Mouse (Mus musculus) limb, embryonic 15.5 days (tissue): Measurements from ENCODE around the gene Itga2. TPM values are rescaled to one million over a fixed set of nuclear protein-coding genes. Genes with fewer than 3 reads are reported as not detected.

ENCODE experiments used
- ATAC-seq: fragments of 200-750 bp; cut with Nextera tagmentation; 2 replicates; pipeline ENCODE4 v1.8.0; 2017; ENCODE audit warnings: low read depth, moderate TSS enrichment; ENCODE audit not compliant: insufficient number of reproducible peaks, low FRiP score, low TSS enrichment
- H3K27ac ChIP-seq: fragments of 300-500 bp; sonication (generic); 2 replicates; pipeline ENCODE4 v1.5.1; 2015; ENCODE audit warnings: moderate library complexity, mild to moderate bottlenecking, inconsistent platforms
- H3K27me3 ChIP-seq: fragments of 300-500 bp; sonication (generic); 2 replicates; pipeline ENCODE4 v1.6.1; 2015; ENCODE audit warnings: inconsistent platforms
- H3K36me3 ChIP-seq: fragments of 300-500 bp; sonication (generic); 2 replicates; pipeline ENCODE4 v1.6.1; 2015; ENCODE audit warnings: inconsistent platforms
- H3K4me1 ChIP-seq: fragments of 300-500 bp; sonication (generic); 2 replicates; pipeline ENCODE4 v1.6.1; 2015; ENCODE audit warnings: inconsistent platforms
- H3K4me2 ChIP-seq: fragments of 300-500 bp; sonication (generic); 2 replicates; pipeline ENCODE4 v1.6.1; 2015; ENCODE audit warnings: mild to moderate bottlenecking, inconsistent platforms
- H3K4me3 ChIP-seq: fragments of 300-500 bp; sonication (generic); 2 replicates; pipeline ENCODE4 v1.5.1; 2015; ENCODE audit warnings: mild to moderate bottlenecking, inconsistent platforms
- H3K9ac ChIP-seq: fragments of 300-500 bp; sonication (generic); 2 replicates; pipeline ENCODE4 v1.6.1; 2015; ENCODE audit warnings: inconsistent platforms
- H3K9me3 ChIP-seq: fragments of 300-500 bp; sonication (generic); 2 replicates; pipeline ENCODE4 v1.6.1; 2016; ENCODE audit warnings: inconsistent platforms
- WGBS: fragments of 180-500 bp; shearing (Covaris S2); methylation state at CpG from one replicate; pipeline ENCODE4 v1.1.7; 2015; 5-methylcytosine and 5-hydroxymethylcytosine counted together
- polyA plus RNA-seq: library from polyadenylated mRNA; unstranded; fragments of >200 nt; fragmentation: Nextera tagmentation; extraction: Ambion mirVana; gene quantifications from 2 replicates; pipeline ENCODE4 v1.2.1, GENCODE M21; 2015

The Itga2 gene
- polyA plus RNA-seq, 1 experiment from 2014 or later, result 3.7 TPM

DNA sequence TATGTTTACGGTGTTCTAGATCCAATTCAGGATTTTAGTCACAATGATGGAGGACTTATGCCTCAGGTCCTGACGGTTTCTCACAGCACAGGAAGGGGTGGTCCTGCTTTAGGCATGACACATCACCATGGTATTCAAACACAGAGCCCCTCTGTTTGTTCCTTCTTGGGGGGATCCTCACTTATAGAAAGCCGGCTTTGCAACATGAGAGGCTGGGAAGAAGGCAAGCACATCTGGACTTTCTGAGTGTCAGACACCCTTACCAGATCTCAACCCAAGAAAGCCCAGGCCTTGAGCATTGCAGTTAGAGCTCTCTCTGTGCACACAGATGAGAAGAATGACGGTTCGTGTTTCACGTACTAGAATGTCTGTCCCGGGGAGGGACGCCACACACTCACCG lies 92.8 kb downstream of the Itga2 start:
- Histone ChIP-seq H3K36me3 (peaks cover 6% of the 10 kb centered on the region; the same call in 1 of the 2 replicates), H3K9me3 (no peaks in the 10 kb centered on the region), H3K27ac (peak overlapping the region; percentile 80), H3K4me1 (peaks cover 19% of the 10 kb centered on the region), H3K4me3 (no peak overlapping the region), H3K4me2 (no peak overlapping the region), H3K27me3 (no peaks in the 10 kb centered on the region), H3K9ac (no peak overlapping the region)
- ATAC-seq, result no peak
- 65% methylated on average over 9 of the region's 9 CpGs for whole genome bisulfite sequencing

DNA sequence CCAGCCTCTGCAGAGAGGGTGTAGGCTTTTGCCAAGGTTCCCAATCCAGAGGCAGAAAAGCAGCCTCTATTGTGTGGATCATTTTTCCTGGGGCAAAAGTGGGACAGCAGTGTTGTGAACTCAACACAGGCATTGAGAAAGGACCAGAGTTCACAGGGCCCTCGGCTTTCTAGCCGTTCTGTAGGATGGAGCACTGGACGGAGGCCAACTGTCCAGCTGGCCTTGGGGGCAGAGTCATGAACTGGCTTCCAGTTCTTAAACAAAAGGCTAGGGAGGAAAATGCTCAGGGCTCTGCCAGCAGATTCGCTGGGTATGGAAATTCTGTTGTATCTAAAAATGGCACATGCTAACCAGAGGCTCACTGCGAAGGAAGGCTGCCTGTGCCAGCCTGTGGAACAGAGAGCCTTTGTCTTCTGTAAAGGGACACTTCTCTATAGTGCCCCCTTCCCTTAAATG lies 93.3 kb downstream of the Itga2 start:
- Histone ChIP-seq H3K4me3 (no peak overlapping the region), H3K27ac (peak overlapping the region; percentile 80), H3K9me3 (no peaks in the 10 kb centered on the region), H3K9ac (no peak overlapping the region), H3K4me2 (no peak overlapping the region), H3K27me3 (no peaks in the 10 kb centered on the region), H3K36me3 (peaks cover 6% of the 10 kb centered on the region; the same call in 1 of the 2 replicates), H3K4me1 (peaks cover 19% of the 10 kb centered on the region)
- 46% methylated on average over 5 of the region's 5 CpGs for WGBS
- ATAC-seq, result peak; percentile 52; the same call in 1 of the 2 replicates

DNA sequence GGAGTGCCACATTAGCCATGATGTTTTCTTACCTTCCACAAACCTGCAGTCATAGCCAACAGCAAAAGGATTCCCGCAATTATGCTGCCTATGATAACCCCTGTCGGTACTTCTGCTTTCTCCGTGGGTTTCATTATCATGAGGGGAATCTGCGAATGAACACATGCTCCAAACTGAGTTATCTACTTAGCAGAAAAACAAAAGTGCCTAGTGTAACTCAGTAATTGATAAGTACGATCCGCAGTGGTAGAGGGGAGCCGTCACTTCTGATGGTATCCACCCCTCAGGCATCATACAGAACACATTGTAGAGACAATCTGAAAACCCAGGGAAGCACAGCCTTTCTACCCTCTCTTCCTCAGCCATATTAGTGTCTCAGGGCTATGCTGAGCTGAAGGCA lies 94.8 kb downstream of the Itga2 start:
- H3K4me3 ChIP-seq, result no peak overlapping the region
- H3K4me2 ChIP-seq, result no peak overlapping the region
- ATAC-seq, result no peak
- WGBS, result 92% methylated on average over 7 of the region's 7 CpGs
- no peak overlapping the region for H3K9ac ChIP-seq
- no peak overlapping the region for H3K27ac ChIP-seq
- H3K27me3 ChIP-seq, result no peaks in the 10 kb centered on the region
- peaks cover 6% of the 10 kb centered on the region; the same call in 1 of the 2 replicates for H3K36me3 ChIP-seq
- peaks cover 19% of the 10 kb centered on the region for H3K4me1 ChIP-seq
- H3K9me3 ChIP-seq, result no peaks in the 10 kb centered on the region

DNA sequence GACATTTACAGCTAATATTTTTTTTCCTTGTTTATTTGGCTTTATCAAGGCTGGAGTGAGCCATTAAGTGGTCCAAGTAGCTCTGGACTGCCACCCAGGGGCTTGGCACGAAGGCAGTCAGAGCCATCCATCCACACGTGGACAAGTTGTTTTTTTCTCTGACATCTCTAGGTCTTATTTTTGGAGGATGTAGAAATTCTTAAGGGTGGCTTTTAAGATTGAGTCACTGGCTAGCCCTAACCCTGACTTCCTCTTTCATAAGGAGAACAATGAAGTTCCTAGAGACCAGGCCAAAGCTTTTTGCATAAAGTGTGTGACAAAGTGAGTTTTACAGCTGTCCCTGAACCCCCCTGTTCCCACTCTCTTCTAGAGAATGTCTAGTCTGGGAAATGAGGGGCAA lies 97.3 kb downstream of the Itga2 start:
- 58% methylated on average over 2 of the region's 2 CpGs for WGBS
- no peak overlapping the region for H3K4me2 ChIP-seq
- H3K9ac ChIP-seq, result no peak overlapping the region
- no peaks in the 10 kb centered on the region for H3K27me3 ChIP-seq
- no peak overlapping the region for H3K27ac ChIP-seq
- H3K36me3 ChIP-seq, result peaks cover 23% of the 10 kb centered on the region
- H3K9me3 ChIP-seq, result no peaks in the 10 kb centered on the region
- ATAC-seq, result no peak
- peaks cover 12% of the 10 kb centered on the region for H3K4me1 ChIP-seq
- H3K4me3 ChIP-seq, result no peak overlapping the region

DNA sequence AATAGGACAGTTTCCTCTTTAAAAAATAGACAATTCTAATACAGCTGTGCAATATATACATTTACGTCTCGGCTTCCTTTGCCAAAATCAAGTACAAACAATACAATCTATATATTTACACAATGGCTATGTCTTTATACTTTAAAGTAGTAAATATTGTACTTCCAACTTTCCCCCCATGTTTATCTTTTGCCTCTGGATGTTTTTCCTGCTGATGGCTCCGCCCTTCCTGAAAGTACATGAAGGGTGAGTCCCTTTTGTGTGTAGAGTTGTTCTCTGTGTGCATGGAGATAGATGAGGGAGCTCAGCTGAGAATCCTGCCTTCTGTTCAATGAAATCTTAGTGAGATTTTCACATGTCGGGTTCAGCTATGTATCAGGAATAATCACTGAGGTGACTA lies 98.5 kb downstream of the Itga2 start:
- Histone ChIP-seq H3K9ac (no peak overlapping the region), H3K36me3 (peaks cover 29% of the 10 kb centered on the region), H3K9me3 (no peaks in the 10 kb centered on the region), H3K4me2 (no peak overlapping the region), H3K27ac (no peak overlapping the region), H3K27me3 (no peaks in the 10 kb centered on the region), H3K4me1 (peaks cover 2% of the 10 kb centered on the region), H3K4me3 (no peak overlapping the region)
- WGBS, result 89% methylated on average over 4 of the region's 4 CpGs
- ATAC-seq, result no peak

DNA sequence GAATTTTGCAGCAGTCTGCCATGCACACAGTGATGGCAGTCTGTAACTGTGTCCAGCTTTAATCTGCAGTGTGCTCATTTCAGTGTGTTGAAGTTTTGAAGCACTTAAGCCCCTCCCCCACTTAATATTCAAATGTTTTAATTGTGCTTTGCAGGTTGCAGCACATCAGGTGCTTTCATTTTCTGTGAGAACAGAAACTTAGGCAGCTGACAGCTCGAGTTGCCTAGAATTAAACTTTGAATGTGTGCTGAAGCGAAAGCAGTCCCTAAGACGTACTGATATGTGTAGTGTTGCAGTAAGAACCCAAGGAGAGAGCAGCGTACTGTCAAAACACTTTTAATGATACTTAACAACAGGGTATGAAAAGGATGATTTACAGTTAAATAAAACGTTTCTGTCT lies 99.1 kb downstream of the Itga2 start:
- Histone ChIP-seq H3K27me3 (no peaks in the 10 kb centered on the region), H3K4me3 (no peak overlapping the region)
- WGBS, result 70% methylated on average over 5 of the region's 5 CpGs

DNA sequence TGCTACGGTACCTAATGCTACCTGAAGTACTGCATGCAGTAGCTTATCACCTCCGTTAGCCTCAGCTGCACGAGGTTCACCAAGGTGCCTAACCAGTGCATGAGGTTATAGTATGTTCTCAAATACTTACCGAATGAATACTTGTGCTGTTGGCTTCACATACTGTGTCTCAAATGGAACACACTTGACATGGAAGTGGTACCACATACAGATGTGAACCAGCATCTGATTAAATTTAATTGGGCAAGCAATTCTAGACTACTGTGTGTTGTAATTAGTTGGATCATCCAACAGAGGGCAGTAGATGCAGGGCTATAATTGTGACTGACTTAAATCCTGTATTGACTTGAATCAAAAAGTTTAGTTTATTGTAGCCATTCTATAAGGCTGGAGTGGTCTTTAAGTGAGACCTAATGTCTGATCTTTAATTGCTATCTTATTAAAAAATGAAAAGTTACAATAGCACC lies 100.5 kb downstream of the Itga2 start:
- no peak for ATAC-seq
- no peak overlapping the region for H3K4me3 ChIP-seq
- H3K4me1 ChIP-seq, result no peaks in the 10 kb centered on the region
- WGBS, result 83% methylated on average over 4 of the region's 4 CpGs
- H3K27ac ChIP-seq, result no peak overlapping the region
- no peaks in the 10 kb centered on the region for H3K27me3 ChIP-seq
- H3K9ac ChIP-seq, result no peak overlapping the region
- peaks cover 45% of the 10 kb centered on the region for H3K36me3 ChIP-seq
- H3K4me2 ChIP-seq, result no peak overlapping the region
- H3K9me3 ChIP-seq, result no peaks in the 10 kb centered on the region

More for the DNA sequence above, 99.1 kb downstream of the Itga2 start:
- ATAC-seq, result no peak
- Histone ChIP-seq H3K9ac (no peak overlapping the region), H3K27ac (no peak overlapping the region), H3K36me3 (peaks cover 35% of the 10 kb centered on the region), H3K9me3 (no peaks in the 10 kb centered on the region), H3K4me1 (no peaks in the 10 kb centered on the region), H3K4me2 (no peak overlapping the region)

DNA sequence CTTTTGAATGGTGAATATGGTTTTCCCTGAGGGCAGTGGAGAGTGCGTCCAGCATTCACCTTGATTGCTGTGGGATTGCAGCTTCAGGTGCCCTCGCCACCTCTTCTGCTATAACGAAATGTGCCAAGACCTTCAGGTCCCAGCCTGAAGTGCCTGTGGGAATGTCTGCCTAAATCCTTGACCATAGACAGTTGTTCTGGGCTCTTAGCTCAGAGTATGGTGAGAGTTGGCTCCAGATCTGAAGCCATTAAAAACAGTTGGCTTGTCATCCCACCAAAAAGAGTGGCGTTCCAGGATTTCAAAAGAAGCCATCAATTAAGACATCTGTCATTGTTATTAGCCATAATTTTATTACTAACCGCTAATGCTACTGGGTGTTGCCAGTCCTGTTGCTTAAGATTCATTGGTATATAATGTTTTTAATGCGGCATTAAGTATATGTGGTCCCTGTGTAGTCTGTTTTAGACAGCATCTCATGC lies 106.5 kb downstream of the Itga2 start:
- no peak for ATAC-seq
- WGBS, result 84% methylated on average over 6 of the region's 6 CpGs
- Histone ChIP-seq H3K9me3 (no peaks in the 10 kb centered on the region), H3K4me2 (no peak overlapping the region), H3K4me3 (no peak overlapping the region), H3K27me3 (no peaks in the 10 kb centered on the region), H3K4me1 (no peaks in the 10 kb centered on the region), H3K9ac (no peak overlapping the region), H3K36me3 (peaks cover 68% of the 10 kb centered on the region), H3K27ac (no peak overlapping the region)

DNA sequence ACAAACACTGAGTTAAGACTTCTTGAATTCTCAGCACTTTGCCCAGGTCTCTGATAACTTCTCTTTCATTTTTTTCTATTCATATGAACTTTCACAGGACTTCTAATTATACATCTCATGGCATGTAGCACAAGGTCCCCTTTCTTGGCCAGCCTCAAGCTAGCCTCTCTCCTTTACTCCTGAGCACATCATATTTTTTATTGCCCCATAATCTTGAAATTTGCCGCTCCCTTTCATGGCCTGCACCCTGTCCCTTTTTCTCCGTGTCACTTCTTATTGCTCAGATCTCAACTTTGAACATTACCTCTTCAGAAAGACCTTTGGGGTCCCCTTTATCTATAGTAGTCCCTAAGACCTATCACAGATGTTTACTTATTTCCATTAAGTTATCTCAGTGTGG lies 109.0 kb downstream of the Itga2 start:
- 90% methylated on average over 2 of the region's 2 CpGs for WGBS
- H3K36me3 ChIP-seq, result peaks cover 51% of the 10 kb centered on the region
- H3K27ac ChIP-seq, result no peak overlapping the region
- H3K9ac ChIP-seq, result no peak overlapping the region
- H3K4me1 ChIP-seq, result peaks cover 7% of the 10 kb centered on the region
- H3K4me3 ChIP-seq, result no peak overlapping the region
- no peak for ATAC-seq
- no peaks in the 10 kb centered on the region for H3K27me3 ChIP-seq
- H3K9me3 ChIP-seq, result no peaks in the 10 kb centered on the region
- H3K4me2 ChIP-seq, result no peak overlapping the region

DNA sequence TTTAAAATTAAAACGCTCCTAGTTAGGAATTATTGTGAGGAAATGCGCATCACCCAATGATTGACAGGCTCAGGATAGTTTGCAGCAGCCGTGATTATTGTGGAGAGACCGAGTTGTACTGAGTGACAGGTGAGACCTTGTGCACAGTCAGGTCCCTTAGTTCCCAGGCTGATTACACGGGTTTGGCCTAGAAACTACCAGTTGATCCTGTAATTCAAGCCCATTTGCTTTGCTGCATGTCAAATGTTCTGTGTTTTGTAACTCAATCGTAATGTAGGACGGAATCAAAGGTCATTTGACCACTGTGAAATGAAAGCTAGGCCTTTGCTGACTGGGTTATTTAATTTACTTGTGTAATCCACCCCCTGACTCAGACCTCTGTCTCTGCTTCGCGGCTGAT lies 113.4 kb downstream of the Itga2 start:
- Histone ChIP-seq H3K4me1 (peaks cover 10% of the 10 kb centered on the region), H3K27ac (no peak overlapping the region), H3K4me3 (peak overlapping the region; percentile 73), H3K9me3 (no peaks in the 10 kb centered on the region), H3K36me3 (peaks cover 22% of the 10 kb centered on the region), H3K4me2 (peak overlapping the region; percentile 87), H3K9ac (peak overlapping the region; percentile 54), H3K27me3 (no peaks in the 10 kb centered on the region)
- WGBS, result 21% methylated on average over 9 of the region's 9 CpGs
- ATAC-seq, result no peak

DNA sequence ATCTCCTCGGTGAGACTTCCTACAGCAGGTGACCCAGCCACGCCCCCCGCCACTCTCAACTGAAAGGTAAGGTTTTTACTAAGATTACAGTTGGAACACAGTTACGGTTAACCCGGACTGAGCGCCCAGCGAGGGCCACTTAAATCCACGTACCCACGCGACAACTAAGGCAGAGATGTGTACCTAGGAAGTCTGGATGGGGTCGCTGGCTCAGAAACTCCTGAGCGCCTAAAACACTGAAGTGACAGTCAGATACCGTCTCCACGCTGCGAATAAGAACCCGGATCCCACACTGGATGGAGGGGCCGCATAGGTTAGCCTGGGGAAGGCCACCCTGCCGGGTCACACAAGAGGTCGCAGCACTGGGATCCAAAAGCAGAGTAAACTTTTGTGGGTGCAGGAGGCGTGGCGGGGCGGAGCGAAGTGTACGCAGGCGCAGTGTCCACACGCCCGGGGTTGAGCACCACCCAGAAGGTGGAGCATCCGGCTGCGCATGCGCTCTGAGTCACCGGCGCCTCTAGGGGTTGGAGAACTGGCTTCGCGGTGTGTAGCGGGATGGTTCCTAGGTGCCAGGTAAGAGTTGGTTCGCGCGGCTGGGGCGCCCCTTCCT lies 114.0 kb downstream of the Itga2 start, which contains the start of gene Mocs2:
Gene Mocs2 (plus strand): TSS at position 486 of the 610 bp plus-strand sequence.
- peak within 1 kb of the TSS; percentile 87 for H3K4me2 ChIP-seq
- peak within 1 kb of the TSS; percentile 73 for H3K4me3 ChIP-seq
- H3K27ac ChIP-seq, result no peak within 1 kb of the TSS
- H3K9me3 ChIP-seq, result no peaks in the 10 kb centered on the region
- ATAC-seq, result peak; percentile 93
- H3K9ac ChIP-seq, result peak within 1 kb of the TSS; percentile 54
- H3K4me1 ChIP-seq, result peaks cover 10% of the 10 kb centered on the region
- under 1% methylated on average over 39 of the region's 39 CpGs for WGBS
- peaks cover 16% of the 10 kb centered on the region for H3K36me3 ChIP-seq
- H3K27me3 ChIP-seq, result no peaks in the 10 kb centered on the region

DNA sequence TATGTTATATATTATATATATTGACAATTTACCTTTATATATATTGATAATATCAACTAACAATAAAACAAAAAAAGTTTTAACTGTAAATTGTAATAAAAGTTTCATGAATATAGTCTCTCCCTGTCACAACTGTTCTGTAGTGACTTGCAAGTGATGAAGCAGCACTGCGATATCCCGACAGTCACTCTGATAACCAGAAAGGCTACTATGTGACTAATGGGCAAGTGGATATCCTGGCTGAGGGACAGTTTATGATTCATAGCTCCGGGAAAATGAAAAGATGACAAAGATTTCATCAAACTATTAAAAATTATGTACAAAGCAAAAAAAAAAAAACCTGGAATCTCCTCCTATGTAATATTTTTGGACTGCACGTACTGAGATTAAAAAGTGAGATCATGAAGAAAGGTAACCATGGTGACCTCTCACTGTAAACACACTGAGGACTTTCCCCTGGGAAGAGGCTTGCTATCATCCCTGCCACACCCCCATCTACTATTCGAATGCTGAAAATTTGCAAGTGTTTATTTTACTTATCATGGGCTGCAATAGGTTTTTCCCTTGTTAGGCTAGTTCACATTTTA lies 122.2 kb downstream of the Itga2 start:
- Histone ChIP-seq H3K4me2 (no peak overlapping the region), H3K9ac (no peak overlapping the region), H3K4me3 (no peak overlapping the region), H3K27ac (no peak overlapping the region), H3K36me3 (no peaks in the 10 kb centered on the region), H3K27me3 (no peaks in the 10 kb centered on the region), H3K4me1 (no peaks in the 10 kb centered on the region), H3K9me3 (no peaks in the 10 kb centered on the region)
- ATAC-seq, result no peak
- WGBS, result 78% methylated on average over 5 of the region's 5 CpGs
